Mouse (Mus musculus) lung, postnatal 0 days (tissue): ENCODE results near the gene Mgarp.
A peak's percentile ranks its signal among the peaks of the same experiment; 100 is the strongest.

Experiments used
- CTCF ChIP-seq: IDR thresholded peaks from 2 replicates; pipeline ENCODE4 v1.5.1; 2016; ENCODE audit warnings: antibody characterized with exemption, mild to moderate bottlenecking
- EP300 ChIP-seq: IDR thresholded peaks from 2 replicates; pipeline ENCODE4 v1.6.1; 2016; ENCODE audit warnings: antibody characterized with exemption, mild to moderate bottlenecking, control low read depth

DNA sequence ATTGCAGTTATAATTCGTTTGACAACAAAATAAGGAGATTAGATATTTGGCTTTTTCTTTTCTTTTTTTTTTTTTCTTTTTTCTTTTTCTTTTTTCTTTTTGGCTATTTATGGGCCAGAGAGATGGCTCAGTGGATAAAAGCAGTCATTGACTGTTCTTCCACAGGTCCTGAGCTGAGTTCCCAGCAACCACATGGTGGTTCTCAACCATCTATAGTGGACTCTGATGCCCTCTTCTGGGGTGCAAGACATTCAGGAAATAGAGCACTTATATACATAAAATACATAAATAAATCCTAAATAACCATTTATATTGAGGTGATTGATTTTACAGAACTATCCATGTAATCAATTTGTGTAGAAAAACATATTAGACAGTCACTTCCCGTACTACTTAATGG lies 20.9 kb upstream of the Mgarp start:
- no peak for TF ChIP-seq EP300
- 0 out of 2 replicates have a peak, but pooled peaks have one; percentile 7 for TF ChIP-seq CTCF
